Mouse (Mus musculus) cortical plate, adult 2 months (tissue): ENCODE measurements at regions not wholly inside any gene's neighbourhood (a gene's known extent, or its start where the extent isn't known, plus 50 kb on each side); places are given as distances from the start of the nearest gene placed in this dataset.

ENCODE experiments used
- H3K27ac ChIP-seq: fragments of 200-500 bp; 2 replicates; pipeline ENCODE4 v1.5.1; 2012; ENCODE audit warnings: low read length, control low read depth, inconsistent platforms; ENCODE audit not compliant: insufficient read depth
- H3K4me1 ChIP-seq: fragments of 200-500 bp; 2 replicates; pipeline ENCODE4 v1.6.1; 2011; ENCODE audit warnings: low read length; ENCODE audit not compliant: control insufficient read depth, insufficient read depth
- H3K4me3 ChIP-seq: fragments of 200-500 bp; 2 replicates; pipeline ENCODE4 v1.5.1; 2011; ENCODE audit warnings: mild to moderate bottlenecking, low read length, control low read depth; ENCODE audit not compliant: insufficient read depth
- CTCF ChIP-seq: fragments of 200-500 bp; IDR thresholded peaks from 2 replicates; pipeline ENCODE4 v1.5.1; 2011; ENCODE audit warnings: mild to moderate bottlenecking, control low read depth, low read length; ENCODE audit not compliant: insufficient read depth; ENCODE audit errors: extremely low read depth
- POLR2A ChIP-seq: fragments of 200-500 bp; IDR thresholded peaks from 2 replicates; pipeline ENCODE4 v1.6.1; 2011; ENCODE audit warnings: mild to moderate bottlenecking, low read length, control low read depth; ENCODE audit not compliant: insufficient read depth; ENCODE audit errors: extremely low read depth

- TF ChIP-seq POLR2A (no peak), CTCF (no peak)
Measured at GRCm38 (mm10) chr2:45351529-45352133, 234.4 kb upstream of the Zeb2 start.

DNA sequence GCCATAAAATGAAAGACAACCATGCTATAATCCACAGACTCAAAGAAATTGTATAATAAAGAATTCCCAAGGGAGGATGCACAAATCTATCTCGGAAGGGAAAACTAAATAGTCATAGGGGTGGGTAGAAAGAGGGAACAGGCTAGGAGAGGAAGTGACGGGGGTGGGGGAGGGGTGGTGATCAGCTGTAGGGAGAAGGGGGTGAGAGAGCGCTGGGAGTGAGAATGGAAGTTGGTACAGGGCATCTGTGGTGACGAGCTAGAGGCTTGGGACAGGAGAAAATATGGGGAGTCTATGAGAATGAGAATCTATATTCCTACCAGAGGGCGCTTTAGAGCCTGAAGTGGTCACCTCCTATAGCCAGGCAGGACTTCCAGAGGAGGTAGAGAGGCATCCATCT, 229.2 kb upstream of the Zeb2 start:
- no peaks in the 10 kb centered on the region for H3K4me1 ChIP-seq
- H3K27ac ChIP-seq, result no peak overlapping the region
- H3K4me3 ChIP-seq, result no peak overlapping the region
- TF ChIP-seq CTCF, result no peak
- no peak for TF ChIP-seq POLR2A

More at GRCm38 (mm10) chr2:45351529-45352133, 234.4 kb upstream of the Zeb2 start:
- Histone ChIP-seq H3K27ac (no peak overlapping the region), H3K4me3 (no peak overlapping the region), H3K4me1 (no peaks in the 10 kb centered on the region)

DNA sequence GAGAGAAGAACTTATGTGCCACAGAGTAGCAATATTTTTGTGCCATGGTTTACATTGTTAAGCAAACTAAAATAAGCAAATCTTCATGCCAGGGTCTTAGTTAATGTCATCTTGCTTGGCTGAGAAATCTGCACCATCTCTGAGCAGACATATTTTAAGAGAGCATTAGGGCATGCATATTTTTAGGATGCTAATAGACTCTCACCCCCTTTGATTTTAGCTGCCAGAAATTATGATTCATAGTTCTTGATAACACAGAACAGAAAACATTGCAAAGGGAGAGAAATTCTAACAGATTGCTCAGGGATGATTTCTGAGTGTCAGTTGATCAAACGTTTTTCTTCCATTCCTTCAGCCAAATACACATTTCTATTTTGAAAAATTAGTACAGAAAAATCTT, 222.7 kb upstream of the Zeb2 start:
- TF ChIP-seq POLR2A (no peak), CTCF (no peak)
- H3K4me3 ChIP-seq, result no peak overlapping the region
- H3K27ac ChIP-seq, result no peak overlapping the region
- H3K4me1 ChIP-seq, result no peaks in the 10 kb centered on the region

DNA sequence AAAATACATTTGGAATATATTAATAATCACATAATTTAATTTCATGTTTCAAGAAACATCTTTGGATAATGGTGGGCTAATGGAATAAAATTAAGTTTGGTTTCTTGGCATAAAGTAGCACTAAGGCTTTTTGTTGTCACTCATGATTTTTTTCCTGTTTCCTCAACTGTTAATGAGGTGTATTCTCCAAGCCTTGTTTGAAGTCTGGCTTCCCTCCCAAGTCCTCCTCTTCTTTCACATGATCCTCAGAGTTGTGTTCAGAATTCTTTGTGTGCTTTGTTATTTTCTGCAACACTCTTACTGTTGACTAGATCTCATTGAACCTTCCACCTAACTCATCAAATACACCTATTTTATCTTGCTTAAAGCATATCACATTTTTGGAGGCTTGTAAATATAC, 221.6 kb upstream of the Zeb2 start:
- H3K27ac ChIP-seq, result no peak overlapping the region
- no peaks in the 10 kb centered on the region for H3K4me1 ChIP-seq
- no peak overlapping the region for H3K4me3 ChIP-seq
- TF ChIP-seq CTCF (no peak), POLR2A (no peak)

GRCm38 (mm10) chr2:45316945-45317565, 199.9 kb upstream of the Zeb2 start:
- TF ChIP-seq POLR2A, result no peak
- H3K4me3 ChIP-seq, result no peak overlapping the region
- no peaks in the 10 kb centered on the region for H3K4me1 ChIP-seq
- H3K27ac ChIP-seq, result no peak overlapping the region

DNA sequence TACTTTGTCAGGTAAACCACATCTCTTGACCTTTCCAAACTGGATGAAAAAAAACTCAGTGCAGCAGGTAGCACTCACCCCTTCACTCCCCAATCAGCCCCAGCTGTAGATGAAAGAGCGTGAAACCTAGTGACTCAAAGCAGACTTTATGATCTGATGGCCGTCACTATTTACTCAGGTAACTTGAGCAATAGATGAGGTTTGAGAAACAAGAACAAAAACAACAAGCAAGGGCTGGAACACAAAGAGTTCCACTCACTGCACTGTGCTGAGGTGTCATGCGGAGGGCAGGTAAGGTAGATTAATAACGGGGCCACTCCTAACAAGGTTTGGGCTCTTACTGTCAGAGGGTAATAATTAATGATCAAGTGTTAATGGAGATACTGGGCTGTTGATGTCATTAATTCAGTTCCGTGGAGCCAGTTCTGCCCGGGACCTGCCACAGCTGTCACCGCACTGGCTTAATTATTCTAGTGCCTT, 170.4 kb upstream of the Zeb2 start:
- no peak overlapping the region for H3K27ac ChIP-seq
- no peaks in the 10 kb centered on the region for H3K4me1 ChIP-seq
- H3K4me3 ChIP-seq, result no peak overlapping the region
- TF ChIP-seq CTCF (no peak), POLR2A (no peak)

DNA sequence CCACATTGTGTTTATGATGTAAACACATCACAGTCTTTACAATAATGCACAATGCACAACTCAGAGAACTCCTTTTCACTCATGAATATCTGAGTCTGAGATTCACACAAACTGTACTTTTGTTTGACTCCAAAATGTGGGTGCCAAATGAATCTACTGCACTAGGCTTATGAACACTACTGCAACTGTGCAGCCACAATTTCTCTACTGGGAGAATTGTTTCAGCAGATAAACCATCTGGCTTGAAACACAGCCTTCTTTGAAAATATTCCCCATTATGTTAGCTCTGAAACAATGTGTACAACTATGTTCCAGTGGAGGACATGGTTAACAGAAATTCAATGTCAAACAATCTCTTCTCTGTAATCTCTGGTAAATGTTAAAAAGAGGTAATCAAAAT, 166.6 kb upstream of the Zeb2 start:
- Histone ChIP-seq H3K4me3 (no peak overlapping the region), H3K27ac (no peak overlapping the region), H3K4me1 (no peaks in the 10 kb centered on the region)
- no peak for TF ChIP-seq POLR2A
- no peak for TF ChIP-seq CTCF

- TF ChIP-seq CTCF (no peak), POLR2A (no peak)
- Histone ChIP-seq H3K27ac (no peak overlapping the region), H3K4me1 (no peaks in the 10 kb centered on the region), H3K4me3 (no peak overlapping the region)
Measured at GRCm38 (mm10) chr2:45279490-45279889, 162.3 kb upstream of the Zeb2 start.

GRCm38 (mm10) chr2:45277602-45278001, 160.4 kb upstream of the Zeb2 start:
- Histone ChIP-seq H3K4me1 (no peaks in the 10 kb centered on the region), H3K4me3 (no peak overlapping the region), H3K27ac (no peak overlapping the region)
- TF ChIP-seq CTCF, result no peak
- TF ChIP-seq POLR2A, result no peak

GRCm38 (mm10) chr2:45276703-45277102, 159.5 kb upstream of the Zeb2 start:
- no peaks in the 10 kb centered on the region for H3K4me1 ChIP-seq
- no peak overlapping the region for H3K27ac ChIP-seq
- H3K4me3 ChIP-seq, result no peak overlapping the region
- TF ChIP-seq POLR2A (no peak), CTCF (no peak)
